Mouse (Mus musculus): Measurements from ENCODE around the gene Acoxl. TPM values are rescaled to one million over a fixed set of nuclear protein-coding genes. Genes with fewer than 3 reads are reported as not detected.
"Not testable (repeated sequence)": the region's sequence is repeated elsewhere in the genome, so short reads cannot be mapped to it uniquely, and the experiment has no call there.

Acoxl gene
- polyA plus RNA-seq, 1 experiment from 2014 or later, result 0.19 TPM

DNA sequence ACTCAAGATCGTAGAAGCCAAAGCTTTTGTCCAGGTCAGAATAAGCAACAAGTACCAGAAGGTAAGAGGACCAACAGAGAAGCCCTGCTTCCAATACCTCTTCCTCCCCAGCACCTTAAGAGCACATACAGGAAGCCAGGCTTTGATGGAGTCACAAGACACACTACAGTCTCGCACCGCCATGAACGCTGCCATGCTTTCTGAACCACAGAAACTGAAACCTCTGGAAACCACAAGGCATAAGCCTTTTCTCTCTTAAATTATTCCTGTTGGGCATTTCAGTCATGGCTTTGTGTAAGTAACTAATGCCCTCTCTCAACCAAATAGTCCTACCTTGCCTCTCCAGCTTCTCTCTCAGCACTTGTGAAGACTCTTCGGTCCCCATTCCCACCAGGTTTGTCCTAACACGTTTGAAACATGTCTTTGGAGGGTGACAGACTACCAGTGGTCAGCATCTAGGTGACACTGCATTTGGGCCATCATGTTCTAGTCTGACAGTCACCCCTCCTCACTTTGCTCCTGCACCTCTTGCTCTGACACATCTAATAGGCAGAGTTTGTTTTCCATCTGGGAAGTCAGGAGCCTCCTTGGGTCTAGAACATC is 251.7 kb downstream of the Acoxl start:
- H3K9me3 ChIP-seq, result no peaks in the 10 kb centered on the region

DNA sequence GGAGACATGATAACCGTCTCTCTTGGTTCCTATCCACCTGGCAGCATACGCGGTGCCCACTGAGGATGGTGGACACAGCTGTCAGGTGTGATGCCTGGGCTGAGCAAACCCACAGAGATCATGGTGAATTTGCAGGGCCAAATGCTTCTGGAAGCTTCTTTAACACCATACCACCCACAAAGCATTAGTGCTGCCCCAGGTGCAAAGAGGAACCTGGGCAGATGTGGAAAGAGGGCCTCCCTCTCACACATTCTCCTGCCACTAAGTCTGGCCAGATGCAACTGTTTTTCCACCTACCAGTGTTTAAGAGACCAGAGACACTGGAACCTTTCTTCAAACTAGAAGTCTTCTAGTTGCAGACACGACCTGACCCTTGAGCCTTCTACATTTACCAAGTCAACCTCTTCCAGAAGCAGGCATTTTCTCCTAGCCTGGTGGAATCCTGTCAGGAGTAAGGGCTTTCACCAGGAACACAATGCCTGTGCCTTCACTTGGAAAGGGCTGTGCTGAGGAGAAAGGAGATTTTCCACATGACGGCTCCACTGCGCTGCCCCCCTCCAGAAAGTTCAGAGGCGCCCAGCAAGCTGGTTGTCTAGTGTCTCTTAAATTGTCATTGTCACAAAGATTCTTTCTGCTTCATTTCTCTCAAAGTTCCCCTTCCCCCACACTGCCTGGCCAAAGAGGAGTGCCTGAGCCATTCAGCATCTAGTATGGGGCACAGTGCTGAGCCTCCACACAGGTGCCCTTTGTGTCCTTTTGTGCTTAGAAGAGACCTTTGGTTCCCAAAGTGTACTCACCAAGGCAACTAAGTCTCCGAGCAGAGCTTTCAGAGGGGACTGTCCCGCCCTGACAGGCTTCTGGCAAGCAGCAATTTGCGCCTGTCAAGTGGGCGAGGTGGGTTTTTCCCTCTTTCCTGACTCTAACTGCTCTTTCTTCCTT is 253.0 kb downstream of the Acoxl start:
- Histone ChIP-seq H3K27me3 (replicated peaks) (no peaks in the 10 kb centered on the region), H3K4me1 (0 out of 2 replicates have a peak, but pooled peaks cover 5% of the 10 kb centered on the region), H3K36me3 (no peaks in the 10 kb centered on the region), H3K9me3 (no peaks in the 10 kb centered on the region), H3K27ac (no peak overlapping the region), H3K9ac (no peak overlapping the region), H3K4me2 (no peak overlapping the region), H3K4me3 (replicated peaks) (no peak overlapping the region)
- no peak for ATAC-seq (ENCODE audit: insufficient read depth, low FRiP score, low read depth)
- WGBS, result 85% methylated on average over 11 of the region's 11 CpGs

More for the DNA sequence above, 251.7 kb downstream of the Acoxl start:
- Histone ChIP-seq H3K36me3 (no peaks in the 10 kb centered on the region), H3K27me3 (replicated peaks) (no peaks in the 10 kb centered on the region), H3K4me3 (replicated peaks) (no peak overlapping the region), H3K4me2 (no peak overlapping the region), H3K27ac (no peak overlapping the region), H3K9ac (no peak overlapping the region), H3K4me1 (0 out of 2 replicates have a peak, but pooled peaks cover 8% of the 10 kb centered on the region)
- WGBS, result 84% methylated on average over 6 of the region's 6 CpGs
- ATAC-seq (ENCODE audit: insufficient read depth, low FRiP score, low read depth), result no peak

DNA sequence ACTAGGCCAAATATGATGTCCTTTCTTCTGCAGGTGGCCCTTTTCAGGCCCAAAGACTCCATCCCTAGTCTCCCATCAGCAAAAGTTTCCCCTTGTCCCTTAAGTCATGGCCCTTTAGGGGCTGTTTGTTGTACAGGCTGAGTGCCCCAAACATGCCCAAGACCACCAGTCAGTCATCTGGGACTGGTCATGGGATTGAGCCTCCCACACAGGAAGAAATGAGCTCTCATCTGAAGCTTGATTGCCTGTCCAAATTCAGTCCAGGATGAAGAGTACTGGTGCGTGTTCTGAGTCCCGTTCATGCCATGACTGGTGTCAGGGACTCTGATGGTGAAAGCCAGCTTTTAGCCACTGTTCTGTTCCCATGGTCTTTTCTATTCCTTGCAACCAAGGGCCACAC is 253.8 kb downstream of the Acoxl start:
- H3K9ac ChIP-seq, result no peak overlapping the region
- H3K27ac ChIP-seq, result no peak overlapping the region
- H3K9me3 ChIP-seq, result no peaks in the 10 kb centered on the region
- H3K36me3 ChIP-seq, result no peaks in the 10 kb centered on the region
- H3K4me3 ChIP-seq (replicated peaks), result no peak overlapping the region
- no peak for ATAC-seq (ENCODE audit: insufficient read depth, low FRiP score, low read depth)
- 92% methylated on average over 2 of the region's 2 CpGs for WGBS
- no peaks in the 10 kb centered on the region for H3K27me3 ChIP-seq (replicated peaks)
- H3K4me2 ChIP-seq, result no peak overlapping the region
- H3K4me1 ChIP-seq, result 0 out of 2 replicates have a peak, but pooled peaks cover 5% of the 10 kb centered on the region

DNA sequence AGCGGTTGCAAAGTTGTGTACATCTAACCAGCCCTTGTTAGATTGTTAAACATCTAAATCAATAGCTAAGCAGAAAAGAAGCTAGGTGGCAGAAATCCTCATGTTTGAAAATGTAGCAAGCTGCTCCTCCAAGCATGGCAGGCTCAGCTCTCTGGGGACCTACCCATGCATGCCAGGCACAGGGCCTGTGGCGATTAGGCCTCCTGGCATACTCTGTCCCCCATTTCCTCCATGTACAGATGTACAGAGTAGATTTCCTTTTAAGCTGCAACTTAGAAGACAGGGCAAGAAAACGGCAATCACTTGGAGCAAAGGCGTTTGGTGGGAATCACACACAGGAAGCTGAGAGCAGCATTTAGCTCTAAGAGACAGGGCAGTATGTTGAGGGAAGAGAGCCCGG is 255.5 kb downstream of the Acoxl start:
- Histone ChIP-seq H3K27me3 (replicated peaks) (no peaks in the 10 kb centered on the region), H3K4me1 (0 out of 2 replicates have a peak, but pooled peaks cover 5% of the 10 kb centered on the region), H3K9ac (no peak overlapping the region), H3K4me2 (no peak overlapping the region), H3K4me3 (replicated peaks) (no peak overlapping the region), H3K27ac (no peak overlapping the region), H3K36me3 (no peaks in the 10 kb centered on the region), H3K9me3 (no peaks in the 10 kb centered on the region)
- WGBS, result 72% methylated on average over 5 of the region's 5 CpGs
- ATAC-seq (ENCODE audit: insufficient read depth, low FRiP score, low read depth), result no peak

DNA sequence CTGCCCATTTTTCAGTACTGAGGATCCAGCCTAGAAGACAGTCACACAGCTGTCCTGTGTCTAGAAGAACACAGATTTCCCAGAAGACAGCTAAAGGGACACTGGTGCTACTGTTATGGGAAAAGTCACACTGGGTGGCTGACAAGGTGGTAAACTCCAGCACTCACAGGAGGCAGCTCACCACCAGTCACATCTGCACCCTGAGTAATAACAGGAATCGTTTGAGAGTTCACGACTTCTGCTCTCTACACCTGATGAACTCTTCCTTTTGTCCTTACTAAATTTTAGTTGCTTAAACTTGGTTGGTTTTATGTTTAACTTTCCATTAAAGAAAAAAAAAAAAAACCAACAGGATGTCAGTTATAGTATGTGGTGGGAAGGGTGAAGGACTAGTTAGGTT is 255.9 kb downstream of the Acoxl start:
- Histone ChIP-seq H3K36me3 (no peaks in the 10 kb centered on the region), H3K4me2 (no peak overlapping the region), H3K9me3 (no peaks in the 10 kb centered on the region), H3K4me1 (0 out of 2 replicates have a peak, but pooled peaks cover 5% of the 10 kb centered on the region), H3K27ac (no peak overlapping the region), H3K27me3 (replicated peaks) (no peaks in the 10 kb centered on the region), H3K9ac (no peak overlapping the region), H3K4me3 (replicated peaks) (no peak overlapping the region)
- ATAC-seq (ENCODE audit: insufficient read depth, low FRiP score, low read depth), result no peak
- 60% methylated on average over 2 of the region's 2 CpGs for WGBS

DNA sequence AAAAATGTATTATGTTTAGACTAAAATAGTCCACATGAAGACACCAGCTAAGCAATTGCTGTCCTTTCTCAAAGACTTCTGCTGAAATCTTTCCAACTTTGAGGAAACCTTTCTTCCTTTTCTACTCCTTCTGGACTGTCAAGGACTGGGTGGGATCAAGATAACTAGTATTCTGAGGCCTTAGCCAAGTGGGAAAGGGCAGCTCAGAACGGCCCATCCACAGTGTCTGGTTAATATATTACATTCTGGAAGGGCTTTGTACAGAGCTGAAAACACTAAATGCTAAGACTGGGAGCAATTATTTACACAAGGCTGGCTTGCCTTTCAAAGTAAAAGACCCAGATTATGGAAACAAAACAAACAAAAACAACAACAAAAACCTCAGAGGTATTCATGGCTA is 256.6 kb downstream of the Acoxl start:
- Histone ChIP-seq H3K4me2 (no peak overlapping the region), H3K9me3 (no peaks in the 10 kb centered on the region), H3K36me3 (no peaks in the 10 kb centered on the region), H3K4me3 (replicated peaks) (no peak overlapping the region), H3K27me3 (replicated peaks) (no peaks in the 10 kb centered on the region), H3K4me1 (0 out of 2 replicates have a peak, but pooled peaks cover 5% of the 10 kb centered on the region), H3K9ac (no peak overlapping the region), H3K27ac (no peak overlapping the region)
- ATAC-seq (ENCODE audit: insufficient read depth, low FRiP score, low read depth), result no peak
- 24% methylated on average over 1 of the region's 1 CpGs for WGBS

DNA sequence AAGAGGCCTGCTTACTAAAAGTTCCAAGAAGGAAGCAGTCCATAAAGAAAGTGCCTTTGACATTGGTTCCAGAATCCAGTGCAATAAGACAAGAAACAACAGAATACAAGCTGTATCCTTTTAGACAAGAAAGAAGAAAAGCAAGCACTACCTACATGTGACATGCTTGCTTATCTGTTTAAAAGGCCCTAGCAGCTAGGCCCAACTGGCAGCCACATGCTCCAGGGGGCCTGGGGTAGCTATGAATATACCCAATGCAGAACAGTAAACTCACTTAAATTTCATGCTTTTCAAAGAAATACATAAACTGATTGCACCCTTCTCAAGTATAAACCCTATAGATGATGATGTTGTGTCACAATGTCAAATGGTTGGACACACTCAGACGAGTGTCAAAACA is 257.4 kb downstream of the Acoxl start:
- Histone ChIP-seq H3K4me1 (0 out of 2 replicates have a peak, but pooled peaks cover 5% of the 10 kb centered on the region), H3K27me3 (replicated peaks) (no peaks in the 10 kb centered on the region), H3K27ac (no peak overlapping the region), H3K36me3 (no peaks in the 10 kb centered on the region), H3K4me2 (no peak overlapping the region), H3K9me3 (no peaks in the 10 kb centered on the region), H3K9ac (no peak overlapping the region), H3K4me3 (replicated peaks) (no peak overlapping the region)
- ATAC-seq (ENCODE audit: insufficient read depth, low FRiP score, low read depth), result no peak
- 78% methylated on average over 1 of the region's 1 CpGs for WGBS

DNA sequence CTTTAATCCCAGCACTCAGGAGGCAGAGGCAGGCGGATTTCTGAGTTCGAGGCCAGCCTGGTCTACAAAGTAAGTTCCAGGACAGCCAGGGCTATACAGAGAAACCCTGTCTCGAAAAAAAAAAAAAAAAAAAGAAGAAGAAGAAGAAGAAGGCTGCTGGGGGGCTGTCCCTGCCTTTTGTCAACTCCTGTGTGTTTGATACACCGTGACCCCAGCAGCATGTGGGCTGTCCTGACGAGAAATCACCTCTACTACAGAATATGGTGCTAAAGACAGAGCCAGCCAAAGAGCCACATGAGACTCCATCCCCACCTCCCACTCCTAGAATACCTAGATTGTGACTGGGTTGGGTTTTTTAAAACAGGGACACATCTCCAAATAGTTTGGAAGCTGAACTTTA is 259.4 kb downstream of the Acoxl start:
- ATAC-seq (ENCODE audit: insufficient read depth, low FRiP score, low read depth); H3K9ac ChIP-seq: not testable (repeated sequence)
- 82% methylated on average over 4 of the region's 5 CpGs for WGBS

DNA sequence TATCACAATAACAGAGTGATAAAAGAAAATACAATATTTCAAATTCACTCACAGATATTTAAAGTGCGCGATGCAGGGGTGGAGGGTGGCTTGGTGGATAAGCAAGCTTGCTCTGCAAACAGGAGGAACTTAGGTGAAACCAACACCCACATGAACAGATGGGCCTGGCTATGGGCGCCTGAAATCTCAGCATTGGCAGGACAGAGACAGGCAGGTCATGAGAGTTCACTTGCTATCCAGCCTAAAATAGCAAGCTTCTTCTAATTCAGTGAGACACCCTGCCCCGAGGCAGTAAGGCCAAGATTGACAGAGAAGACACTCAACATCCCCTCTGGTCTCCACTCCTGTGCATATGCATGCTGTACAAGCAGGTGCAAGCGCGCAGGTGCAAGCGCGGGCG is 263.4 kb downstream of the Acoxl start:
- no peaks in the 10 kb centered on the region for H3K9me3 ChIP-seq
- H3K4me1 ChIP-seq, result no peaks in the 10 kb centered on the region
- ATAC-seq (ENCODE audit: insufficient read depth, low FRiP score, low read depth), result no peak
- H3K4me2 ChIP-seq, result no peak overlapping the region
- WGBS, result 84% methylated on average over 9 of the region's 9 CpGs
- no peak overlapping the region for H3K27ac ChIP-seq
- no peak overlapping the region for H3K9ac ChIP-seq
- no peak overlapping the region for H3K4me3 ChIP-seq (replicated peaks)
- no peaks in the 10 kb centered on the region for H3K36me3 ChIP-seq
- H3K27me3 ChIP-seq (replicated peaks), result no peaks in the 10 kb centered on the region

More for the DNA sequence above, 259.4 kb downstream of the Acoxl start:
- not testable (repeated sequence) for H3K9me3 ChIP-seq; H3K36me3 ChIP-seq; H3K4me3 ChIP-seq (replicated peaks); H3K27ac ChIP-seq; H3K27me3 ChIP-seq (replicated peaks); H3K4me1 ChIP-seq; H3K4me2 ChIP-seq

DNA sequence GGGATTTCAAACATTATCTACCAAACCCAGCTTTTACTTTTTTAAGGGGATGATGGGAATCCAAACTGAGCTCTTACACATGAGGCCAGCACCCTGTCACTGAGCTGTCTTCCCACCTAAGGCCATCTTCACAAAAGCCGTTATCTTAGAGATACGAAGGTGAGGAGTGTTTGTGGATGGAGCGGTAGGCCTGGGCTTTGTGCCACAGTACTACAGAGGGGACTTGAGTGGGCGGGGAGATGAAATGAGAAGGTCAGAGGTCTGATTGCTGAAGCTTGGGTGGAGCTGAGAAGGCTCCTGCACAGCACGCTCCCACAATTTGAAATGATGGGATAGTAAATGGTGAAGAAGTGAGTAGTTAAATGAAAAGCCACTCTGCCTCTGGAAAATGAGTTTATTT is 266.1 kb downstream of the Acoxl start:
- Histone ChIP-seq H3K4me2 (no peak overlapping the region), H3K9me3 (no peaks in the 10 kb centered on the region), H3K4me3 (replicated peaks) (no peak overlapping the region), H3K4me1 (no peaks in the 10 kb centered on the region), H3K9ac (no peak overlapping the region), H3K27me3 (replicated peaks) (no peaks in the 10 kb centered on the region), H3K36me3 (no peaks in the 10 kb centered on the region), H3K27ac (no peak overlapping the region)
- WGBS, result 71% methylated on average over 5 of the region's 5 CpGs
- no peak for ATAC-seq (ENCODE audit: insufficient read depth, low FRiP score, low read depth)

DNA sequence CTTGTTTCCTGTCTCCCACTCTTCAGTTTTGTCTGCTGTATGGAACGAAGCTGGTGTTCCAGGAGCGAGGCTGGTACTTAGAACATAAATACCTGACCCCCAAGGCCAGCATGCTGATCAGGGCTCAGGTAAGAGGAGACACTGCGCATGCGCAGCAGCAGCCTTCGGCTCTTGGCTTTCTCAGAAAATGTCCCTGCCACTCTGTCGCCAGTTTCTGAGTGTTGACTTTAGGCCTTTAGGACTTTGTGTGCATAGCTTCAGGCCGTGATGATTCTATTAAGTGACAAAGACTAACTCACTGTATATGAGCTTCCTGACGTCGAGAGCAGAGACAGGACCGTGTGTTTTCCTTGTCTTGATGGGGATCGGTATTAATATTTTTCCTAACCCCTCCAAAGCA is 267.0 kb downstream of the Acoxl start:
- no peak for ATAC-seq (ENCODE audit: insufficient read depth, low FRiP score, low read depth)
- 72% methylated on average over 11 of the region's 11 CpGs for WGBS
- Histone ChIP-seq H3K4me3 (replicated peaks) (no peak overlapping the region), H3K9me3 (no peaks in the 10 kb centered on the region), H3K4me1 (no peaks in the 10 kb centered on the region), H3K27ac (no peak overlapping the region), H3K27me3 (replicated peaks) (no peaks in the 10 kb centered on the region), H3K9ac (no peak overlapping the region), H3K4me2 (no peak overlapping the region), H3K36me3 (no peaks in the 10 kb centered on the region)

DNA sequence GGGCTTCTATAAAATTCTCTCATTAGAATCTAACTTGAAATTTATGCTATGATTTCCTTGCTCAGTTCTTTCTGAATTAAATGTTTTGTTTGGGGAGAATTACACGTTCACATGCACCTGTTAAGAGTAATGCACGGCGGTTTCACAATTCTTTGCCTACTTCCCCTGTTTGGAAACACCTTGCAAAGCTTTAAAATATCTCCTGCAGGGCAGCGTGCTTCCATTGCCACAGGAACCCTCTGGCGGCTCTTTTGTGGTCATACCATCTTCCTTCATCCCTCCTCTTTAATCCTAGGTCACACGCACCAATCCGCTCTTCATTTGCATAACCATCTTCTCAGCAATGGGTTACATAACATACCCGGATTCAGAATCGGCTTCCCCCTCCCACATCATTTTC is 272.9 kb downstream of the Acoxl start:
- WGBS, result 76% methylated on average over 9 of the region's 9 CpGs
- Histone ChIP-seq H3K4me2 (no peak overlapping the region), H3K27me3 (replicated peaks) (no peaks in the 10 kb centered on the region), H3K36me3 (no peaks in the 10 kb centered on the region), H3K4me1 (no peaks in the 10 kb centered on the region), H3K9me3 (no peaks in the 10 kb centered on the region), H3K27ac (no peak overlapping the region), H3K9ac (no peak overlapping the region), H3K4me3 (replicated peaks) (no peak overlapping the region)
- ATAC-seq (ENCODE audit: insufficient read depth, low FRiP score, low read depth), result no peak

Data from stomach, embryonic 15.5 days (tissue).